Mouse (Mus musculus) mouse embryonic stem cell (cell line): ENCODE data around the gene Krtap26-1.

ENCODE experiments used
- in situ Hi-C, 2 experiments: fragments of 300-500 bp; cut with MboI; formaldehyde crosslinking; loops; 1 replicate in 1 of 2; 3 replicates in 1 of 2; pipeline ENCODE4 v1.14.3; 2019 to 2020; ENCODE audit warnings: low sequenced_read_pairs in 2 of 2, low pct_unique_long_range_greater_than_20kb in 1 of 2, mixed read lengths in 1 of 2; ENCODE audit not compliant: unreplicated experiment in 1 of 2

The Krtap26-1 gene

DNA sequence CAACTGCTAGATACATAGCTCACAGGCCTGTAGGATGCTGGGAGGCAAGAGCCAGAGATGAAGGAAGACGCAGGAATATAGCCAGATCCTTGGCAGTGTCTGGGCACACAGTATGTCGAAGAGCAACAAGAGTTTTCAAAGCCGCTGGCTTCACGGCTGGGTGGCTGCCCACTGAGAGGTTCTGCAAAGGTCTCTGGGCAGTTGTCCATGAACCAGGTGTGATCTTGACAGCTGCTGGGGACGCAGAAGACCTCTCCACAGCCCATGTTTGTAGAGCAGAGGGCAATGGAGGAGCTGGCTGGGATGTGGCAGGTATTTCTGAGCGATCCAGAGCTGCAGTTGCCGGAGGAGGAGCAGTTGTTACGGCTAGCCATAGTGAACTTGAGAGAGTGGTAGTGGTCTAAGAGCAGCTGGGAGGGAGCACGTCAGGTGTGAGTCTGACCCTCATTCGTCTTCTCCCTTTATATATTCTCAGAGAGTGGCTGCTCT, at the start of gene Krtap26-1:
Krtap26-1 (minus strand) TSS at position 439 of the 489 bp plus-strand sequence.
- in situ Hi-C loops: no loop called here

DNA sequence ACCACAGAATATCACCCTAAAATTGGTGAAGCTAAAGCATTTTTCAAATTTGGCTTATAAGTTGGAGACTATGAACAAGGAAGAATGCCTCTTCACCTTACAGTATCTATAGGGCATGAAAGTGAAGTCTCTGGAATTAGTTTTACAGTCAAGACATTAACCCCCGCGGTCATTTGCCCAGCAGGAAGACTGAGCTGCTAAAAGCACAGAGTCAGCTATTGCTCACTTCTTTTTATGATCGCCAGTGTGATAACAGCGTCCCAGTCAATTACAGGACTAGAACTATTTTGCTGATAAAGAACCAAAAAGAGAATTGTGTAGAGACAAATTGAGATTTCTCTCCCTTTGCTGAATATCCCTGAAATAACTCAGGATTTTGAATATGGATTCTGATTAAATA, 48.7 kb upstream of the Krtap26-1 start:
- in situ Hi-C loops: no loop called here

GRCm38 (mm10) chr16:88681282-88681681, 33.7 kb upstream of the Krtap26-1 start:
- in situ Hi-C loops: no loop called here

DNA sequence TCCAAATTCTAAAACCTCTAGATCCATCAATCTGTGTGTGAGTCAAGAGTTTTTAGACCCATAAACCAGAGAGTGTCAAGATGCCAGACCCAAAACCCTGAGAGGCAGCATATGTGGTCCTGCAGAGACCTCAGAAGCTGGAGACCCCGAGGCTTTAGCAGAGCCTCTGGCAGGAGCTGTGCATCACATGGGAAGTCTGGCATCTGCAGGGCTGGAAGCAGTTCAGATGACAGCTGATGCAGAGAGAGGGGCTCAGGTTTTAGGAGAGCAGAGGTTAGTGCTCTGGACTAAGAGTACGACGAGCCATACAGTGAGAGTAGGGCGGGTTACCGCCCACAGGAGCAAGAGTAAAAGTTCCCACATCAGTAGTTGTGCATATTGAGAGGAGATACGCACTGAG, 31.5 kb upstream of the Krtap26-1 start:
- in situ Hi-C loops: no loop called here

GRCm38 (mm10) chr16:88671571-88671970, 24.0 kb upstream of the Krtap26-1 start, which contains the start of gene Krtap27-1:
TSS of gene Krtap27-1 (minus strand) at chr16:88671671.
- in situ Hi-C loops: no loop called here

GRCm38 (mm10) chr16:88657426-88657825, 9.8 kb upstream of the Krtap26-1 start:
- in situ Hi-C loops: no loop called here

GRCm38 (mm10) chr16:88651952-88652351, 4.4 kb upstream of the Krtap26-1 start:
- in situ Hi-C loops: no loop called here

GRCm38 (mm10) chr16:88651082-88651481, 3.5 kb upstream of the Krtap26-1 start:
- in situ Hi-C loops: no loop called here

DNA sequence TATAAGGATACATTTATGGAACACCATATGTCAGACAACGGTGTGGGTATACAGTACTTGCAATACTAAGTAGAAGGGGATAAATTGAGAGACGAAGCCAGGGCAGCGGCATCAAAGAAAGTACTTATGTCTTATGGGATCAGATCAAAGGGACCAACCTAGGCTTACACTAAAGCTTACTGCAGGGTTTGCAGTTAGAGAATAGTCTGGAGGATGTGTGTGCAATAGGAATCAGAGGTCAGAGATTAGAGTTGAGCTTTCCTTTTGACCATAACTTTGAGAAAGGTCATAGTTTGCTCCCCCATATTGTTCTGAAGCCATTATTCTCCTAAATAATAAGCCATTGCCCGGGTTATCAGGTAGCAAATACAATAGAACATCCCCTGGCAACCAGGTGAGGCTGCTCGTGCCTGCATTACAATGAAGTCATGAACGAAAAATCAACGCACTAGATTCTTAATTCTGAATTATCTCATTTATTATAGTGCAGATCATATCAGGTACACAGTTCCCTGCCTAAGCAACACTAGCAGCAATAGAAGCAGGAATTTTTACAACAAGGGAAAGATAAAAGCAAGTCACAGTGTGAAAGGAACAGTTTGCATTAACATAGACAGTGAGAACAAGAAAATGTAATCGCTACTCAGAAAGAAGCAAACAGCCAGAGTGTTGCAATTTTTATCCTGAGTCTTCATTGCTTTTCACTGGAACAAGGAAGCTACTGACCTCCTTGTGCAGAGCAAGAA, 1.1 kb downstream of the Krtap26-1 start:
- in situ Hi-C loops: no loop called here

- in situ Hi-C loops: no loop called here
These were observed 7.5 kb downstream of the Krtap26-1 start for GRCm38 (mm10) chr16:88640053-88640452.

DNA sequence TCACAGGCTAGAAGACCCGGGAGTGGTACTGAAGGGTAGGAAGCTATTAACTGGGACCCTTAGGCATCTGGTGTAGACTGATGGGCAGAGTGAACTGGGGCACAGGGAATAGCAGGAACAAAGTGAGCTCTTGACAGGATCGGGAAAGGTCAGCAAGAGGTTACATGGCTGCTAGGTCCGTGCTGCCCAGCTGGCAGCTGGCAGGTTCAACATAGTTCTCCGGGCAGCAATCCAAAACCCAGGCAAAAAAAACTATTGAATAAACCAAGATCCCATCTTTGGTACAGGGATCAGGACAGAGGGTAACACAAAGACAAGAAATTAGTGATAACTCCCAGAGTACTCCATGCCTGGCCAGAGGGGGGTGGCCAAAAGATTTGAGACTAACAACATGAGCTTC, 12.5 kb downstream of the Krtap26-1 start:
- in situ Hi-C loops: no loop called here

DNA sequence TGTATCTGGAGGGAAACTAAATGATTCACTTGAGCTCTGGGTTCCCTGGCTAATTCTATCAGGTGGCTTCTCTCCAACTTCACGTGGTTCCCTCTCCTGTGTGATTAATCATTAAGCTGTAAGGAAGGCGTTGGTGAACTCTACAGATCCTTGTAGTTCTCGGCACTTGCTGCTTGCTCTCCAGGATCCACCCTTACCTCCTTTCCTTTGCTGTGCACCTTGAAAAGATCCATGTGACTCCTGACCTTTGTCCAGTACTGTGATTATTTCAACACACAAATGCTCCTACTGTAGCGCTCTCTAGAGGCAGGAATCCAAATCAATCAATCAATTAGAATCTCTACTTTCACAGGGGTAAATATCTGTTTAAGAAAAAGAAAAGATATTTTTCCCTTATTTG, 16.1 kb downstream of the Krtap26-1 start:
- in situ Hi-C loops: no loop called here

GRCm38 (mm10) chr16:88627566-88627965, 20.0 kb downstream of the Krtap26-1 start, which contains the start of gene 2310079G19Rik:
TSS of gene 2310079G19Rik (minus strand) at chr16:88627666.
- in situ Hi-C loops: no loop called here

DNA sequence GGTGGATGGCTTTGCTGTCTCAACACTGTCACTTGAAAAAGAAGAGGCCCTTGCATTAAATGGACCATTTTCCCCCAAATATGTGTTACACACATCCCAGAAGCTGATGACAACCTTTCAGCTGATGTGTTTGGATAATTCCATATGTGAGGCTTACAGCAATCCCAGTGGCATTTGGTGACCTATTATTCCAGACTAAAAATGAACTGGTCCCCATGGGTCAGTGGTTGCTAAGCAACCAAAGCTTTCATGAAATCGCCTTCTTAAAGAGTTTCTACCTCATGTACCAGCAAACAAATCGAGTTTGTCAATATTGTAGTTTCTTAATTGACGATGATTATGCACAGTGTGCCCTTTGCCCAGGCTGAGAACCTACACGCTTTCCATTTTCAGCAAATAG, 34.9 kb downstream of the Krtap26-1 start:
- in situ Hi-C loops: no loop called here

- in situ Hi-C loops: no loop called here
These were observed 35.7 kb downstream of the Krtap26-1 start, which contains the start of gene Krtap24-1 for GRCm38 (mm10) chr16:88611922-88612321. TSS of gene Krtap24-1 (minus strand) at chr16:88612279.

DNA sequence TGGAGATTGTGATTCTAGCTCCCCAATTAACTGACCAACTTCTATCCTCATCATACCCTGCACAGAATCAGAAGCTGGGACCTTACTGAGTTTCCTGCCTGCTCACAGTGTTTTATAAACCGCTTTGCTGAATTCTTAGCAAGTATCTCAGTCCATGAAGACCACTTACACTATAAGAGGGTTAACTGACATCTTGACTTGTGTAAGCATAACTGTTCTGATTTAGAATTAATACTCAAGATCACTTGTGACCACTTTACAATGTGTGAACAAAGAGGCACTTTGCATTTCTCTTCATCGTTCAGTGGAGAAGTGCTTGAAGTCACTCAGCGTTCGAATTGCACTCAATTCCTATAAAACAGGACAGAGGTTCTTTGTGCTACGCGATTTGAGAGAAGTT, 43.0 kb downstream of the Krtap26-1 start:
- in situ Hi-C loops: no loop called here

DNA sequence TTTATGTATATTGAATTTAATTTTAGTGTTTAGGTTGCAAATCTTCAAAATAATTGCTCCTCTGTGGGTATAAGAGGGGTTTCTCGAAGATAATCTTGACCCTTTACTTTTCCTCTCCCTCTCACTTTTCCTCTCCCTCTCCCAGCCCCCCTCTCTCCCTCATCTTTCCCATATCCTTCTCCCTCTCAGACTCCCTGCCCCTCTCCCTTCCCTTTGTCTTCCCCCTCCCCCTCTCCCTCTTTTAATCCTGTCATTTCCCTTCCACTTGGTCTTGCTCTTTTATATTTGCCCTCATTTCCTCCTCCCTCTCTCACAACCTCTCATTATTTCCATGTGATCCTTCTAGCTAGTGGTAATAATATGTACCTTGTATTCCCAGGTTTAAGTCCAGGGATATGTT, 45.1 kb downstream of the Krtap26-1 start:
- in situ Hi-C loops: no loop called here

DNA sequence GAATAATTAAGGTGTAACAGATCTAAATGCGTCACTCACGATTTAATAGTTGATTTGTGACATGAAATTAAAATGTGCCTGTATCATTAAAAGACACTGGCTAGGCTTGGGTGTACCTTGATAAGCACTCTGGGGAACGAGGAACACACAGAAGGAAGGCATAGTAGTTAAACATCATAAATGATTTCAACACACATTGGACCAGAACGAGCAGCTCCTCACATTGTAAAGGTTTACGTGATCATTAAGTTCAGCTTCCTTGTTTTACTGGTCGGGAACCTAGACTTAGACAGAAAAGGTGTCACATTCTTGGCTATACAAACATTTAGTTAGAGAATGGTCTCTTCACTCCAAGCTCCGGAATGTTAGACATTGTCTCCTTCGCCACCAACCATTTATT, 47.3 kb downstream of the Krtap26-1 start:
- in situ Hi-C loops: no loop called here

DNA sequence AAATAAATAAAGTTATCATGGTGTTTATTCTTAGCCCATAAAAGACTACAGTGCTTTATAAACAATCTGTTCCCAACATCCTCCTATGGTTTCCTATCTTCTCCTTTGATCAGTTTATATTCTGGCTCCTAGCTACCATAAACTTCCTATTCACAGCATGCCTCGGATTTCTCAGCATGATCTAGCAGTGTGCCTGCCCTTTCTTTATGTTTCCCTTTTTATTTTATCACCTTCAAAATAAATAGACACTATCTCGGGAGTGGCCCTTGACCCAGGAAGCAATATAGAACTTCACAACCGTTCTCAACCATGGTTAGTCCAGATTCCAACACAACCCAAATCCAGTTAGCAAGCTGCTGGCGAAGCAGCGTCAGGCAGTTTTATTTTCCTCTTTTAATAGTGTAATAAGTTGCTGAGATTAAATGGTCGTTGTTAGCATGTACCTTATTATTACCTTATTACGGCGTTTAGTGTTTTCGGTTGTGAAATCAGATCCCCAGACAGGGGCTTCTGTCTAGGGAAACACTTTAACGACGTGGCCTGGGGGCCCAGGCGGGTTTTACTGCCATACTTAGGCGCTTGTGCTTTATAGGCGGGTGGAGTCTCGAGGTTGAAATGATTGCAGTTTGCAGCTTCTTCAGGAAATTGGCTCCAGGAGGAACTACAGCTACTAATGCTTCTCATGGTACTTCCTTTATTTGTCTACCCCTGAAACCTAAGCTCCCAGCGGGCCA, 47.9 kb downstream of the Krtap26-1 start:
- in situ Hi-C loops: no loop called here
